Mouse (Mus musculus): ENCODE data around the gene Arhgef39. TPM values are rescaled to one million over a fixed set of nuclear protein-coding genes. Genes with fewer than 3 reads are reported as not detected.

The Arhgef39 gene
- polyA plus RNA-seq, 1 experiment from 2014 or later: 54.0 TPM

GRCm38 (mm10) chr4:43476604-43477003 lies 22.9 kb downstream of the Arhgef39 start:
- H3K27me3 ChIP-seq: no peaks in the 10 kb centered on the region
- 0 out of 2 replicates have a peak, but pooled peaks cover 3% of the 10 kb centered on the region for H3K4me1 ChIP-seq
- H3K9ac ChIP-seq: no peak overlapping the region
- ATAC-seq (ENCODE audit: borderline replicate concordance, extremely low read depth, low FRiP score, low TSS enrichment): no peak
- no peak overlapping the region for H3K4me2 ChIP-seq
- 89% methylated on average over 6 of the region's 6 CpGs for WGBS
- no peak overlapping the region for H3K4me3 ChIP-seq
- H3K36me3 ChIP-seq: no peaks in the 10 kb centered on the region
- no peaks in the 10 kb centered on the region for H3K9me3 ChIP-seq
- H3K27ac ChIP-seq: no peak overlapping the region

- Histone ChIP-seq H3K36me3 (no peaks in the 10 kb centered on the region), H3K27me3 (no peaks in the 10 kb centered on the region), H3K9me3 (no peaks in the 10 kb centered on the region), H3K9ac (no peak overlapping the region), H3K27ac (no peak overlapping the region), H3K4me3 (no peak overlapping the region), H3K4me1 (0 out of 2 replicates have a peak, but pooled peaks cover 3% of the 10 kb centered on the region), H3K4me2 (no peak overlapping the region)
- no peak for ATAC-seq (ENCODE audit: borderline replicate concordance, extremely low read depth, low FRiP score, low TSS enrichment)
- WGBS: 64% methylated on average over 1 of the region's 1 CpGs
These were observed 25.9 kb downstream of the Arhgef39 start for GRCm38 (mm10) chr4:43473636-43474035.

GRCm38 (mm10) chr4:43470301-43470700 lies 29.2 kb downstream of the Arhgef39 start:
- Histone ChIP-seq H3K9ac (no peak overlapping the region), H3K36me3 (no peaks in the 10 kb centered on the region), H3K9me3 (no peaks in the 10 kb centered on the region), H3K27me3 (no peaks in the 10 kb centered on the region), H3K4me1 (no peaks in the 10 kb centered on the region), H3K27ac (no peak overlapping the region), H3K4me2 (no peak overlapping the region), H3K4me3 (no peak overlapping the region)
- 88% methylated on average over 10 of the region's 10 CpGs for WGBS
- no peak for ATAC-seq (ENCODE audit: borderline replicate concordance, extremely low read depth, low FRiP score, low TSS enrichment)

- H3K27me3 ChIP-seq: no peaks in the 10 kb centered on the region
- WGBS: 82% methylated on average over 7 of the region's 7 CpGs
- no peaks in the 10 kb centered on the region for H3K36me3 ChIP-seq
- no peak overlapping the region for H3K9ac ChIP-seq
- H3K27ac ChIP-seq: no peak overlapping the region
- H3K4me2 ChIP-seq: no peak overlapping the region
- H3K9me3 ChIP-seq: no peaks in the 10 kb centered on the region
- ATAC-seq (ENCODE audit: borderline replicate concordance, extremely low read depth, low FRiP score, low TSS enrichment): no peak
- H3K4me1 ChIP-seq: no peaks in the 10 kb centered on the region
- no peak overlapping the region for H3K4me3 ChIP-seq
These were observed 32.6 kb downstream of the Arhgef39 start for GRCm38 (mm10) chr4:43466872-43467271.

GRCm38 (mm10) chr4:43465935-43466334 lies 33.6 kb downstream of the Arhgef39 start:
- no peak overlapping the region for H3K4me2 ChIP-seq

GRCm38 (mm10) chr4:43463102-43463501 lies 36.4 kb downstream of the Arhgef39 start:
- H3K27me3 ChIP-seq: no peaks in the 10 kb centered on the region
- no peak overlapping the region for H3K9ac ChIP-seq
- 80% methylated on average over 5 of the region's 5 CpGs for WGBS
- H3K36me3 ChIP-seq: no peaks in the 10 kb centered on the region
- no peak for ATAC-seq (ENCODE audit: borderline replicate concordance, extremely low read depth, low FRiP score, low TSS enrichment)
- no peak overlapping the region for H3K4me2 ChIP-seq
- no peak overlapping the region for H3K4me3 ChIP-seq
- H3K9me3 ChIP-seq: no peaks in the 10 kb centered on the region
- no peaks in the 10 kb centered on the region for H3K4me1 ChIP-seq
- no peak overlapping the region for H3K27ac ChIP-seq

More at GRCm38 (mm10) chr4:43465935-43466334, 33.6 kb downstream of the Arhgef39 start:
- Histone ChIP-seq H3K9ac (no peak overlapping the region), H3K27ac (no peak overlapping the region), H3K4me3 (no peak overlapping the region), H3K36me3 (no peaks in the 10 kb centered on the region), H3K9me3 (no peaks in the 10 kb centered on the region), H3K27me3 (no peaks in the 10 kb centered on the region), H3K4me1 (no peaks in the 10 kb centered on the region)
- no peak; the same call in 1 of the 2 replicates for ATAC-seq (ENCODE audit: borderline replicate concordance, extremely low read depth, low FRiP score, low TSS enrichment)
- WGBS: 84% methylated on average over 6 of the region's 6 CpGs

GRCm38 (mm10) chr4:43457124-43457523 lies 42.4 kb downstream of the Arhgef39 start:
- Histone ChIP-seq H3K36me3 (no peaks in the 10 kb centered on the region), H3K27ac (no peak overlapping the region), H3K9me3 (no peaks in the 10 kb centered on the region), H3K4me3 (no peak overlapping the region), H3K27me3 (peaks cover 31% of the 10 kb centered on the region), H3K4me1 (peaks cover 19% of the 10 kb centered on the region), H3K9ac (no peak overlapping the region), H3K4me2 (no peak overlapping the region)
- 17% methylated on average over 8 of the region's 8 CpGs for WGBS
- ATAC-seq (ENCODE audit: borderline replicate concordance, extremely low read depth, low FRiP score, low TSS enrichment): no peak

- no peak overlapping the region for H3K27ac ChIP-seq
- no peaks in the 10 kb centered on the region for H3K9me3 ChIP-seq
- no peak overlapping the region for H3K9ac ChIP-seq
- H3K36me3 ChIP-seq: no peaks in the 10 kb centered on the region
- H3K4me1 ChIP-seq: peaks cover 19% of the 10 kb centered on the region
- H3K27me3 ChIP-seq: peaks cover 37% of the 10 kb centered on the region
- 28% methylated on average over 4 of the region's 4 CpGs for WGBS
- peak; percentile 26; the same call in 1 of the 2 replicates for ATAC-seq (ENCODE audit: borderline replicate concordance, extremely low read depth, low FRiP score, low TSS enrichment)
- no peak overlapping the region for H3K4me2 ChIP-seq
- H3K4me3 ChIP-seq: no peak overlapping the region
These were observed 43.0 kb downstream of the Arhgef39 start for GRCm38 (mm10) chr4:43456470-43456869.

GRCm38 (mm10) chr4:43454041-43454836 lies 45.3 kb downstream of the Arhgef39 start, which contains the start of gene Cd72:
TSS of gene Cd72 (minus strand) at chr4:43454628.
- 26% methylated on average over 20 of the region's 20 CpGs for WGBS
- Histone ChIP-seq H3K4me2 (peak within 1 kb of the TSS; percentile 48), H3K27me3 (peaks cover 37% of the 10 kb centered on the region), H3K9ac (no peak within 1 kb of the TSS; the same call in 1 of the 2 replicates), H3K27ac (no peak within 1 kb of the TSS), H3K36me3 (no peaks in the 10 kb centered on the region), H3K9me3 (no peaks in the 10 kb centered on the region), H3K4me1 (peaks cover 19% of the 10 kb centered on the region), H3K4me3 (peak within 1 kb of the TSS; percentile 10; the same call in 1 of the 2 replicates)
- 0 out of 2 replicates have a peak, but pooled peaks have one; percentile 15 for ATAC-seq (ENCODE audit: borderline replicate concordance, extremely low read depth, low FRiP score, low TSS enrichment)

GRCm38 (mm10) chr4:43453413-43453812 lies 46.1 kb downstream of the Arhgef39 start:
- peaks cover 37% of the 10 kb centered on the region for H3K27me3 ChIP-seq
- H3K9me3 ChIP-seq: no peaks in the 10 kb centered on the region
- H3K36me3 ChIP-seq: peaks cover 2% of the 10 kb centered on the region; the same call in 1 of the 2 replicates
- no peak for ATAC-seq (ENCODE audit: borderline replicate concordance, extremely low read depth, low FRiP score, low TSS enrichment)
- H3K27ac ChIP-seq: no peak overlapping the region
- H3K9ac ChIP-seq: no peak overlapping the region; the same call in 1 of the 2 replicates
- peak overlapping the region; percentile 48 for H3K4me2 ChIP-seq
- H3K4me3 ChIP-seq: peak overlapping the region; percentile 10; the same call in 1 of the 2 replicates
- WGBS: under 1% methylated on average over 18 of the region's 18 CpGs
- H3K4me1 ChIP-seq: peaks cover 19% of the 10 kb centered on the region

GRCm38 (mm10) chr4:43452315-43452714 lies 47.2 kb downstream of the Arhgef39 start:
- ATAC-seq (ENCODE audit: borderline replicate concordance, extremely low read depth, low FRiP score, low TSS enrichment): no peak
- Histone ChIP-seq H3K9me3 (no peaks in the 10 kb centered on the region), H3K27me3 (peaks cover 37% of the 10 kb centered on the region), H3K36me3 (peaks cover 11% of the 10 kb centered on the region), H3K9ac (no peak overlapping the region), H3K4me1 (peaks cover 17% of the 10 kb centered on the region), H3K4me3 (no peak overlapping the region), H3K4me2 (no peak overlapping the region), H3K27ac (no peak overlapping the region)
- 41% methylated on average over 11 of the region's 11 CpGs for WGBS

GRCm38 (mm10) chr4:43448554-43448953 lies 50.9 kb downstream of the Arhgef39 start:
- H3K4me1 ChIP-seq: peaks cover 16% of the 10 kb centered on the region
- 79% methylated on average over 3 of the region's 3 CpGs for WGBS
- no peak overlapping the region for H3K9ac ChIP-seq
- no peak overlapping the region for H3K4me3 ChIP-seq
- peaks cover 18% of the 10 kb centered on the region for H3K27me3 ChIP-seq
- H3K9me3 ChIP-seq: no peaks in the 10 kb centered on the region
- H3K27ac ChIP-seq: no peak overlapping the region
- peaks cover 35% of the 10 kb centered on the region for H3K36me3 ChIP-seq
- ATAC-seq (ENCODE audit: borderline replicate concordance, extremely low read depth, low FRiP score, low TSS enrichment): no peak
- no peak overlapping the region for H3K4me2 ChIP-seq

All from lung, embryonic 15.5 days (tissue).